Mouse (Mus musculus) heart, adult 2 months (tissue): Measurements from ENCODE around the gene Slc4a4.

Source experiments
- CTCF ChIP-seq: fragments of 200-600 bp; IDR thresholded peaks from 2 replicates; pipeline ENCODE4 v1.8.1; 2022; ENCODE audit warnings: antibody characterized with exemption, mild to moderate bottlenecking, moderate library complexity
- EP300 ChIP-seq: fragments of 200-500 bp; IDR thresholded peaks from 2 replicates; pipeline ENCODE4 v1.6.1; 2011; ENCODE audit warnings: low read depth, low read length, control low read depth; ENCODE audit not compliant: insufficient read depth

GRCm38 (mm10) chr5:88989018-88989417 is 102.4 kb downstream of the Slc4a4 start:
- TF ChIP-seq CTCF = no peak
- TF ChIP-seq EP300 = no peak
